Mouse (Mus musculus): ENCODE data around the gene Gprin2. TPM values are rescaled to one million over a fixed set of nuclear protein-coding genes. Genes with fewer than 3 reads are reported as not detected.

The Gprin2 gene
- 0.21 and 0.30 TPM in 2 replicates for polyA plus RNA-seq (2015; fragmentation: Nextera tagmentation; extraction: Ambion mirVana)

DNA sequence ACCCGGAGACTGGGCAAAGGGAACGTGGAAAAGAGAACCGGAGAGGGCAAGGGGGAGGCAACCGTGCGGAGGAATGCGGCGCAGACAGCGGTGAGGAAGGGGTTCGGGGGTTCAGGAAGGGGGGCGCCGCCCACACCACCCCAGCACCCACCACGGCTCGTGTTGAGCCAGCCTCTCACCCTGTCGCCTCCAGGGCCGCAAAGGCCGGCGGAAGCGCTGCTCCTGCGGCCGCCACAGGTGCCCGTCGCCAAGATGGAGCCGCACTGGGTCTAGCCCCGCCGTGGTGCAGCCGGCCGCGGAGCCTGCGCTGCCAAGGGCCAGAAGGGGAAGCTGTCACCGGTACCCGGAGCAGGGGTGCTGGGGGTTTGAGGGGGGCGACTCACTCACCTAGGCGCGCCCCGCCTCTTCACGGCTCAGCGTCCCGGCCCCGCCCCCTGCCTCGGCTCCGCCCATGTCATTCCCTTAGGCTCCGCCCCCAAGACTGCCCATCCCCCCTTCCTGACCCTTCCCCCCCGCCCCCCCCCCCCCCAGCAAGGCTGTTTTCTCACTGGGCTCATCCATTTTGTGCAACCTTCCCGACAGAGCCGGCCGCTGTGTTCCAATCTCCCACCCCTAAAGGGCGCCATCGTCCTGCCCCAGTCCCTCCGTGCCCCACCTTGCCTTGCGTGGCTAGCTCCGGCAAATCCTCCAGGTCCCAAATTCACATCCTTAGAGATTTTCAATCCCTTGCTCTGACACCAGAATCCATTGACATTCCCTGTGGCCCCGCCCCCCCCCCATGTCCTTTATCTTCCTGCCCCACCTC lies at the start of gene Gprin2:
Gprin2 (minus strand) TSS at position 423 of the 805 bp plus-strand sequence.
- Histone ChIP-seq H3K27me3 (ENCODE audit: control insufficient read depth, insufficient read depth, low read depth, low read length) (peaks cover 3% of the 10 kb centered on the region; the same call in 1 of the 2 replicates), H3K9me3 (ENCODE audit: control insufficient read depth, low read length) (no peaks in the 10 kb centered on the region), H3K9ac (ENCODE audit: low read length) (peak within 1 kb of the TSS; percentile 62), H3K4me2 (ENCODE audit: low read depth, low read length) (peak within 1 kb of the TSS; percentile 98), H3K4me3 (ENCODE audit: low read length) (peak within 1 kb of the TSS; percentile 68), H3K4me1 (replicated peaks; ENCODE audit: control insufficient read depth, insufficient read depth, low read length) (no peaks in the 10 kb centered on the region; the same call in 1 of the 2 replicates), H3K36me3 (ENCODE audit: control insufficient read depth, insufficient read depth, low read length) (no peaks in the 10 kb centered on the region), H3K27ac (ENCODE audit: low read length) (no peak within 1 kb of the TSS)
- 4% methylated on average over 47 of the region's 52 CpGs for WGBS
- peak; percentile 65 for ATAC-seq (ENCODE audit: low read depth)

DNA sequence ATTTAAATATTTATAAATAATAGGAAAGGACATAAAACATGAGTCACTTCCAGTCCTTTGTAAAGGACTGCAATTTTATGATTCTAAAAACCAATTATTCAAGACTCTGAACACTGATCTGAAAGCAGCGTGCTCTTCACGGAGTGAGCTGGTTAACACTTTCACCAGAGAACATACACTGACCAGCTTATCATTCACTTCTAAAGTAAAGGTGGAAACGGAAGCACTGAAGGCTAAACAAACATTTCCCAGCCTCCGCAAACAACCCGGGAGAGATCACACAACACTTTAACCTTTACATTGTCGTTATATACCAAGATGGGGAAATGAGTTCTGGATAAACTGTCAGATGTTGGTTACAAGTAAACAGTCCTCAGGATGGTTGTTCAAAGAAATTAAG lies 39.2 kb upstream of the Gprin2 start:
- no peaks in the 10 kb centered on the region for H3K4me1 ChIP-seq (replicated peaks; ENCODE audit: control insufficient read depth, insufficient read depth, low read length)
- H3K4me3 ChIP-seq (ENCODE audit: low read length), result no peak overlapping the region
- peaks cover 3% of the 10 kb centered on the region; the same call in 1 of the 2 replicates for H3K9me3 ChIP-seq (ENCODE audit: control insufficient read depth, low read length)
- H3K27ac ChIP-seq (ENCODE audit: low read length), result no peak overlapping the region
- H3K36me3 ChIP-seq (ENCODE audit: control insufficient read depth, insufficient read depth, low read length), result no peaks in the 10 kb centered on the region
- no peaks in the 10 kb centered on the region for H3K27me3 ChIP-seq (ENCODE audit: control insufficient read depth, insufficient read depth, low read depth, low read length)
- H3K9ac ChIP-seq (ENCODE audit: low read length), result no peak overlapping the region
- WGBS, result 29% methylated on average over 6 of the region's 6 CpGs
- ATAC-seq (ENCODE audit: low read depth), result no peak
- no peak overlapping the region for H3K4me2 ChIP-seq (ENCODE audit: low read depth, low read length)

DNA sequence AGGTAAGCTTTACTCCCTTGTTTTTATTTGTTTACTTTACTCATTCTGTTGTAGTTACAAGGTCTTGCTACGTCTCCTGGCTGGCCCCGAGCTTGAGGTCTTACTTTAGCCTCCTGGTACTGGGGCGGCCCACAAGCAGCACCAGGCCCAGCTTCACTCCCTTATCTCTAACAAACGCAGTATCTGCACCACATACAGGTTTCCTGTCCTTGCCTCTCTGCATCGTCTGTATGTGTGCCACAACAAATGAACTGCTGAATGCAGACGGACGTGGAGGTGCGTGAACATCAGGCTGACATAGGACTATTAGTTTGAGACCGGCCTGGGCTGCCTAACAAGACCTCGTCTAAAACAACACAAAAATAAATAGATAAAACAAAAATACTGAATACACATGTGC lies 38.8 kb upstream of the Gprin2 start:
- WGBS, result 50% methylated on average over 10 of the region's 10 CpGs
- no peaks in the 10 kb centered on the region for H3K36me3 ChIP-seq (ENCODE audit: control insufficient read depth, insufficient read depth, low read length)
- peaks cover 3% of the 10 kb centered on the region; the same call in 1 of the 2 replicates for H3K9me3 ChIP-seq (ENCODE audit: control insufficient read depth, low read length)
- H3K27me3 ChIP-seq (ENCODE audit: control insufficient read depth, insufficient read depth, low read depth, low read length), result no peaks in the 10 kb centered on the region
- H3K27ac ChIP-seq (ENCODE audit: low read length), result no peak overlapping the region
- H3K4me3 ChIP-seq (ENCODE audit: low read length), result no peak overlapping the region
- H3K9ac ChIP-seq (ENCODE audit: low read length), result no peak overlapping the region
- no peak for ATAC-seq (ENCODE audit: low read depth)
- H3K4me1 ChIP-seq (replicated peaks; ENCODE audit: control insufficient read depth, insufficient read depth, low read length), result no peaks in the 10 kb centered on the region
- H3K4me2 ChIP-seq (ENCODE audit: low read depth, low read length), result no peak overlapping the region

DNA sequence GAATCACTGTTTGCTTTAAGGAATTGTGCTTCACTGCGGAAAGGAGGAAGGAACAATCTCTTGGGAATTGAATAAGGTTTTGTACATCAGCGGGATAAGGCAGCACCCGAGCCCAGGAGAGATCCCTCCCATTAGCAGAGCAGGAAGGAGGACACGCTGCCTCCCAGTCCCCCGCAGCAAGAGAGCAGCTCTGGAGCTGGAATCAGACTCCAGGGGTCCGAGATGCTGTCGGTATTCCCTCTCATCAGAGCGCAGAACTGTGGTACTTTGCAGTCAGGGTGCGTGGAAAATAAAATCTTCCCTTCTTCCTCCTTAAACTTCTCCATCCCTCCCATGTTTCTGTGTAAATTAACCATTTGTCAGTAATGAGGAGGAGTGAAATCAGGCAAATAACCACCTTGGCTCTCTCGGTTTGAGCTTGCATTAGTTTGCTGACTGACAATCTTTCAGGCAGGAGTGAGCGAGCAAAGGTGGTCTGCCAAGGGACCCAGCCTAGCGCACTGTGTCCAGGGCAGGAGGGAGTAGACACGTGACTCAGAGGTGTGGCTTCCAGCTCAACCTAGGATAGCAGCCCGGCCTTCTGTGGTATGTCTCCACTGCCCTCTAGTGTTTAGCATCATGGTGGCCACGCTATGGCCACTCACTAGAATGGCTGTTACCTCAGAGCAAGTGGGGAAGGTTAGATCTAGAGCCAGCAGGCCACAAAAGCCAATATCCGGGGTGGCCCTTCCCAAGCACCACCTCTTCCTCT lies 33.4 kb upstream of the Gprin2 start:
- peak overlapping the region; percentile 25 for H3K4me3 ChIP-seq (ENCODE audit: low read length)
- 5% methylated on average over 16 of the region's 16 CpGs for WGBS
- peak overlapping the region; percentile 57 for H3K4me2 ChIP-seq (ENCODE audit: low read depth, low read length)
- no peaks in the 10 kb centered on the region for H3K27me3 ChIP-seq (ENCODE audit: control insufficient read depth, insufficient read depth, low read depth, low read length)
- no peak overlapping the region for H3K27ac ChIP-seq (ENCODE audit: low read length)
- H3K9me3 ChIP-seq (ENCODE audit: control insufficient read depth, low read length), result no peaks in the 10 kb centered on the region
- H3K9ac ChIP-seq (ENCODE audit: low read length), result peak overlapping the region; percentile 58
- no peaks in the 10 kb centered on the region for H3K4me1 ChIP-seq (replicated peaks; ENCODE audit: control insufficient read depth, insufficient read depth, low read length)
- ATAC-seq (ENCODE audit: low read depth), result peak; percentile 98
- no peaks in the 10 kb centered on the region for H3K36me3 ChIP-seq (ENCODE audit: control insufficient read depth, insufficient read depth, low read length)

DNA sequence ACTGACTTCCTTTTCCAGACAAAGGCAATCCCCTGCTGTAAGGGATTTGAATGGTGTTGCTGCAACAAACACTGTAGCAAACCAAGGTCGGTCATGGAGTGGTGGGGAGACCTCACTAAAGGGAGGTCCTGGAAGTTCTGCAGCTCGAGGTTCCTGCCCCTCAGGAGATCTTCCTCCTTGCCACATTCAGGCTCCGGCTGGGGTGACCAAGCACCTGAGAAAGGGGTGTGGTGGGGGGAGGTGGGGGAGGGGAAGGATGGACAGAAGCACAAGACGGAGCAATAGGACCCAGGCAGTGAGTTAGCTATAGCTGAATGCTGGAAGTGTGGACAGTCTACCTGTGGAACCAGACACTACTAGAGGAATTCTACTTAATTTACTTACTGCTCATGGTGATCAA lies 32.4 kb upstream of the Gprin2 start:
- Histone ChIP-seq H3K27ac (ENCODE audit: low read length) (no peak overlapping the region), H3K27me3 (ENCODE audit: control insufficient read depth, insufficient read depth, low read depth, low read length) (no peaks in the 10 kb centered on the region), H3K9me3 (ENCODE audit: control insufficient read depth, low read length) (no peaks in the 10 kb centered on the region), H3K4me1 (replicated peaks; ENCODE audit: control insufficient read depth, insufficient read depth, low read length) (no peaks in the 10 kb centered on the region), H3K9ac (ENCODE audit: low read length) (no peak overlapping the region), H3K36me3 (ENCODE audit: control insufficient read depth, insufficient read depth, low read length) (no peaks in the 10 kb centered on the region), H3K4me3 (ENCODE audit: low read length) (no peak overlapping the region), H3K4me2 (ENCODE audit: low read depth, low read length) (no peak overlapping the region)
- WGBS, result 72% methylated on average over 4 of the region's 4 CpGs
- ATAC-seq (ENCODE audit: low read depth), result no peak

DNA sequence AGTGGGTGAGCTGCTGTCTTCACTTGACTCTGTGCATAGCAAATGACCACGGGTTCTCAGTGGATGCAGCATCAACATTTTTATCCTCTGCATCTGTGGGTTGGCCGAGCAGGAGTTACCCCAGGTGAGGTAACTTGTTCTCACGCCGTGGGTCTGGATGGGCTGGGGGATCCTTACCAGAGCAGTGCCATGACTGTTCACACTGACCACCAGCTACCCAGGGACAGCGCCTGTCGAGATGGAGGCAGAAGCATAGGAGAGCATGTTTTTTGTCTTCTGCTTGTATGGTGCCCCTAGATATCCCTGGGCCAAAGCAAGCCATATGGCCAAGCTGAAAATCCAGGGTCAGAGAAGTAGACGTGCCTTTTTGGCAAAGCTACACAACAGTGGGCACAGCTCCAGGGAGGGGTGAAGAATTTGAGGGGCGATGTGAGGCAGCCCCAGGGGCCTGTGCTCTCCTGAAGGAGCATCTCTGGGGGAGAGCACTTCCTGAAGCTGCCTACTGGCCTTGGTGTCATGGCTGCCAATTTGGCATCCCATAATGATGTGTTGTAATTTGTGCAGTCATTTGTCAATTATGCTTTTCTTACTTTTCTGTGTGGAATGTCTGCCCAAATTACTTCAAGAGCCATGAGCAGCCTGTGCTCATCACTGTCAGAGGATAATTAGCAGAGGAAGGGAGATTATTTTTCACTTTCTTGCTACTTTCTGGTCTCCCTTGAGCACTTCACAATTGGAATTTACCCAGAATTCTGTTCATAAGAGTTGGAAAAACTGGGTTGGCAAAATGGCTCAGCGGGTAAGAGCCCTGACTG lies 31.6 kb upstream of the Gprin2 start:
- Histone ChIP-seq H3K4me1 (replicated peaks; ENCODE audit: control insufficient read depth, insufficient read depth, low read length) (no peaks in the 10 kb centered on the region), H3K4me2 (ENCODE audit: low read depth, low read length) (no peak overlapping the region), H3K4me3 (ENCODE audit: low read length) (no peak overlapping the region), H3K9me3 (ENCODE audit: control insufficient read depth, low read length) (no peaks in the 10 kb centered on the region), H3K27me3 (ENCODE audit: control insufficient read depth, insufficient read depth, low read depth, low read length) (no peaks in the 10 kb centered on the region), H3K27ac (ENCODE audit: low read length) (no peak overlapping the region), H3K36me3 (ENCODE audit: control insufficient read depth, insufficient read depth, low read length) (no peaks in the 10 kb centered on the region), H3K9ac (ENCODE audit: low read length) (no peak overlapping the region)
- 78% methylated on average over 9 of the region's 9 CpGs for WGBS
- ATAC-seq (ENCODE audit: low read depth), result no peak

DNA sequence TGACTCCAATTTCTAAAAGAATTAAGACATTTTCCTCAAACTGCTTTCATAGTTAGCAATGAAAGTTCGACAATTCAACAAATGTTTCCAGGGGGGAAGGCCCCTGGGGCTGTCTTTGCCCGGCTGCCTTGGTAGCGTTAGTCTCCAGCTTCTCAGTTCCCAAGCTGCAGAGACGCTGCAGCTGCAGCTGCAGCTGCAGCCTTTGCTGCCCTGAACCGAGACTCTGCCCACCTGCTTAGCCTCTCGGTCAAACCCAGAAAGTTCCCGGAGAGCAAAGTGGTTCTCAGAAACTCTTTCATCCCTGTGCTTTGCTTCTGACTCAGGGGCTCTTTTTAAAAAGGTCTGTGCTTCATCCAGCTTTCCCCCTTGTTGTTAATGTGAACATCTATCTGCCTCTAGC lies 30.9 kb upstream of the Gprin2 start:
- Histone ChIP-seq H3K36me3 (ENCODE audit: control insufficient read depth, insufficient read depth, low read length) (no peaks in the 10 kb centered on the region), H3K4me1 (replicated peaks; ENCODE audit: control insufficient read depth, insufficient read depth, low read length) (no peaks in the 10 kb centered on the region), H3K4me2 (ENCODE audit: low read depth, low read length) (no peak overlapping the region), H3K9me3 (ENCODE audit: control insufficient read depth, low read length) (no peaks in the 10 kb centered on the region), H3K27me3 (ENCODE audit: control insufficient read depth, insufficient read depth, low read depth, low read length) (no peaks in the 10 kb centered on the region), H3K4me3 (ENCODE audit: low read length) (no peak overlapping the region), H3K9ac (ENCODE audit: low read length) (no peak overlapping the region), H3K27ac (ENCODE audit: low read length) (no peak overlapping the region)
- 63% methylated on average over 7 of the region's 7 CpGs for WGBS
- ATAC-seq (ENCODE audit: low read depth), result no peak

DNA sequence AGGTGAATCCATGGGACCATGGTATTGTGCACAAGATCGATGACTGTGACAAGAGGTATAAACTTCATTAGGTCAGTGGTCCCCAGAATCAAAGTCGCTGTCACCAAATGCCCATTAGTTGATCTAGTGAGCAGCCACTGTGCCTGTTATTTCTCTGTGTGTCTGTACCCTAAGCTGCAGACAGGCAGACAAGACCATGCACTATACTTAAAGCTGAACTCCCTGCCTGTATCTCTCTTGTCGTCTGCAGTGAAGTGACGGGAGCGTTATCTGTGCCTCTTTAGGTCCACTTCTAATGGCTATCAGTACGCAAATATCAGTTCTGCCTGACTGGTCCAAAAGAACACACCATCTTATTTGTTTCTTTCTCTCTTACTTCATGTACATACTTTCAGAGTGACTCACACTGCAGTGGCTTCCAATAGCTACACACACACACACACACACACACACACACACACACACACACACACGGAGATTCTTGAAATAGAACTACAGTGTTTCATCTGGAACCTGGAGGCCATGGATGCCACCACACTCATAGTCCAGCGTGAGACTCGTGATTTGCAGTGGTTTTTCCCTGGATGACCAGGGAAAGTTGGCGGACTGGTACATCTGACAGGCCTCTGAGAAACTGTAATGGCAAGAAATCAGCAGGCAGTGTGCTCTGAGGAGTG lies 27.5 kb upstream of the Gprin2 start:
- no peaks in the 10 kb centered on the region for H3K4me1 ChIP-seq (replicated peaks; ENCODE audit: control insufficient read depth, insufficient read depth, low read length)
- H3K4me2 ChIP-seq (ENCODE audit: low read depth, low read length), result no peak overlapping the region
- H3K4me3 ChIP-seq (ENCODE audit: low read length), result no peak overlapping the region
- H3K9ac ChIP-seq (ENCODE audit: low read length), result no peak overlapping the region
- 69% methylated on average over 10 of the region's 10 CpGs for WGBS
- H3K36me3 ChIP-seq (ENCODE audit: control insufficient read depth, insufficient read depth, low read length), result no peaks in the 10 kb centered on the region
- no peaks in the 10 kb centered on the region for H3K9me3 ChIP-seq (ENCODE audit: control insufficient read depth, low read length)
- H3K27me3 ChIP-seq (ENCODE audit: control insufficient read depth, insufficient read depth, low read depth, low read length), result no peaks in the 10 kb centered on the region
- H3K27ac ChIP-seq (ENCODE audit: low read length), result no peak overlapping the region
- ATAC-seq (ENCODE audit: low read depth), result no peak
